Mouse (Mus musculus) forebrain, embryonic 12.5 days (tissue): Measurements from ENCODE around the gene Fat3. TPM values are rescaled to one million over a fixed set of nuclear protein-coding genes. Genes with fewer than 3 reads are reported as not detected.

ENCODE experiments used
- ATAC-seq: fragments of 200-750 bp; cut with Nextera tagmentation; 2 replicates; pipeline ENCODE4 v1.8.0; 2017; ENCODE audit warnings: moderate TSS enrichment; ENCODE audit not compliant: low FRiP score
- H3K27ac ChIP-seq: fragments of 300-500 bp; sonication (generic); 2 replicates; pipeline ENCODE4 v1.5.1; 2016; ENCODE audit warnings: mild to moderate bottlenecking
- H3K27me3 ChIP-seq: fragments of 300-500 bp; sonication (generic); 2 replicates; pipeline ENCODE4 v1.6.1; 2016; ENCODE audit warnings: mild to moderate bottlenecking
- H3K36me3 ChIP-seq: fragments of 300-500 bp; sonication (generic); replicated peaks from 2 replicates; pipeline ENCODE4 v1.6.1; 2016; ENCODE audit warnings: mild to moderate bottlenecking
- H3K4me1 ChIP-seq: fragments of 300-500 bp; sonication (generic); 2 replicates; pipeline ENCODE4 v1.6.1; 2016
- H3K4me2 ChIP-seq: fragments of 300-500 bp; sonication (generic); 2 replicates; pipeline ENCODE4 v1.6.1; 2016; ENCODE audit warnings: mild to moderate bottlenecking, moderate library complexity
- H3K4me3 ChIP-seq: fragments of 300-500 bp; sonication (generic); replicated peaks from 2 replicates; pipeline ENCODE4 v1.5.1; 2016; ENCODE audit warnings: mild to moderate bottlenecking
- H3K9ac ChIP-seq: fragments of 300-500 bp; sonication (generic); 2 replicates; pipeline ENCODE4 v1.6.1; 2016; ENCODE audit warnings: mild to moderate bottlenecking
- H3K9me3 ChIP-seq: fragments of 300-500 bp; sonication (generic); 2 replicates; pipeline ENCODE4 v1.6.1; 2016
- WGBS: fragments of 180-500 bp; shearing (Covaris S2); methylation state at CpG from one replicate; pipeline ENCODE4 v1.1.7; 2016; 5-methylcytosine and 5-hydroxymethylcytosine counted together
- polyA plus RNA-seq: library from polyadenylated mRNA; unstranded; fragments of >200 nt; fragmentation: Nextera tagmentation; extraction: Ambion mirVana; gene quantifications from 2 replicates; pipeline ENCODE4 v1.2.1, GENCODE M21; 2016

Gene Fat3
- polyA plus RNA-seq, 1 experiment from 2014 or later = 13.0 TPM

GRCm38 (mm10) chr9:16147735-16148134 lies 353.4 kb downstream of the Fat3 start:
- Histone ChIP-seq H3K27ac (0 out of 2 replicates have a peak overlapping the region, but pooled peaks have one; percentile 36), H3K27me3 (no peaks in the 10 kb centered on the region), H3K4me1 (peaks cover 16% of the 10 kb centered on the region), H3K36me3 (no peaks in the 10 kb centered on the region), H3K9ac (no peak overlapping the region), H3K4me3 (no peak overlapping the region), H3K9me3 (no peaks in the 10 kb centered on the region), H3K4me2 (no peak overlapping the region)
- ATAC-seq = peak; percentile 66
- WGBS = 7% methylated on average over 1 of the region's 1 CpGs

- no peaks in the 10 kb centered on the region for H3K36me3 ChIP-seq
- ATAC-seq = no peak; the same call in 1 of the 2 replicates
- no peak overlapping the region for H3K4me3 ChIP-seq
- no peak overlapping the region for H3K9ac ChIP-seq
- H3K4me2 ChIP-seq = no peak overlapping the region
- no peak overlapping the region for H3K27ac ChIP-seq
- H3K4me1 ChIP-seq = peaks cover 14% of the 10 kb centered on the region
- 78% methylated on average over 3 of the region's 3 CpGs for WGBS
- no peaks in the 10 kb centered on the region for H3K27me3 ChIP-seq
- H3K9me3 ChIP-seq = no peaks in the 10 kb centered on the region
Measured at GRCm38 (mm10) chr9:16144684-16145083, 356.4 kb downstream of the Fat3 start.

- WGBS = 61% methylated on average over 6 of the region's 6 CpGs
- Histone ChIP-seq H3K4me3 (no peak overlapping the region), H3K36me3 (no peaks in the 10 kb centered on the region), H3K4me1 (no peaks in the 10 kb centered on the region), H3K4me2 (no peak overlapping the region), H3K9ac (no peak overlapping the region), H3K27ac (no peak overlapping the region), H3K27me3 (no peaks in the 10 kb centered on the region), H3K9me3 (no peaks in the 10 kb centered on the region)
- no peak for ATAC-seq
Measured at GRCm38 (mm10) chr9:16139300-16139699, 361.8 kb downstream of the Fat3 start.

DNA sequence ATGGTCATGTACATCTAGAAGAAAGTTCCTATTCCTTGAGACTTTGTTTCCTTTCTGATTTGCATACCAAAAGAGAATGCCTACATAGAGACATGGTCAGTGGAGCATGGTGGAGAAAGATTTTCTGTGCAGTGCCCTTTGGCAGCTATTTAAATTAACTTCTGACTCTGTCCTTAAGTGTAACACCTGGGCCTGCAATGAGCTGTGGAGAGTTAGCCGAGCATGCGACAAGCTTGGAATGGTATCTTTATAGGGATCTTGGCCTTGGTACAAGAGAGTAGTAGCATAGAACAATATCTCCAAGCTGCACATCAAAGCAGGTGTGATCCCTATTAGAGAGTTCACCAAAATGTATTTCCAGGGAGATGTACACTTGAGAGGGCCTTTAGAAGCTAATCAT lies 368.0 kb downstream of the Fat3 start:
- no peak overlapping the region for H3K27ac ChIP-seq
- no peaks in the 10 kb centered on the region for H3K27me3 ChIP-seq
- H3K4me3 ChIP-seq = no peak overlapping the region
- no peak overlapping the region for H3K9ac ChIP-seq
- 88% methylated on average over 2 of the region's 2 CpGs for WGBS
- no peaks in the 10 kb centered on the region for H3K4me1 ChIP-seq
- no peaks in the 10 kb centered on the region for H3K9me3 ChIP-seq
- H3K36me3 ChIP-seq = no peaks in the 10 kb centered on the region
- H3K4me2 ChIP-seq = no peak overlapping the region
- peak; percentile 14; the same call in 1 of the 2 replicates for ATAC-seq

DNA sequence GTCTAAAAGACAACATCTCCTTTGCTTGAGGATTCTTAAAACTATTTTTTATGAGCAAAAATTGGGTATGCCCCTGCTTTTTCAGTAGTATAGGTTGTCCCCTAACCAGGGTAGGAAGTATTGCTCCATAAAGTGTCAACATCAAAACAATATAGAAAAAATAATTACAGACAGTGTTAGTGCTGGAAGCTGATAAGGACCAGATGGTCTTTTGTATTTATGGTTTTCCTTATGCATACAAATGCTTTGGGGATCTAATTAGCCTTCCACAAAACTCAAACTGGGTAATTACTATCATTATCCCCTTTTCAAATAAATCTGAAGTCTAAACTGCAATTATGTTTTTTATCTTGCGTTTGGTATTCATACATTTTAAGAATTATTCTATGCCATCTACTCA lies 368.5 kb downstream of the Fat3 start:
- Histone ChIP-seq H3K27ac (no peak overlapping the region), H3K9ac (no peak overlapping the region), H3K4me2 (no peak overlapping the region), H3K27me3 (no peaks in the 10 kb centered on the region), H3K9me3 (no peaks in the 10 kb centered on the region), H3K4me3 (no peak overlapping the region), H3K4me1 (no peaks in the 10 kb centered on the region), H3K36me3 (no peaks in the 10 kb centered on the region)
- WGBS = 57% methylated on average over 1 of the region's 1 CpGs
- ATAC-seq = peak; percentile 65; the same call in 1 of the 2 replicates

GRCm38 (mm10) chr9:16121756-16122155 lies 379.3 kb downstream of the Fat3 start:
- H3K27me3 ChIP-seq = no peaks in the 10 kb centered on the region
- ATAC-seq = no peak
- no peak overlapping the region for H3K9ac ChIP-seq
- WGBS = 90% methylated on average over 5 of the region's 5 CpGs
- no peaks in the 10 kb centered on the region for H3K9me3 ChIP-seq
- H3K36me3 ChIP-seq = no peaks in the 10 kb centered on the region
- no peak overlapping the region for H3K4me2 ChIP-seq
- no peak overlapping the region for H3K27ac ChIP-seq
- no peaks in the 10 kb centered on the region for H3K4me1 ChIP-seq
- no peak overlapping the region for H3K4me3 ChIP-seq

GRCm38 (mm10) chr9:16114821-16115485 lies 386.1 kb downstream of the Fat3 start:
- Histone ChIP-seq H3K4me3 (no peak overlapping the region), H3K27ac (no peak overlapping the region), H3K36me3 (no peaks in the 10 kb centered on the region), H3K9me3 (no peaks in the 10 kb centered on the region), H3K9ac (no peak overlapping the region), H3K27me3 (no peaks in the 10 kb centered on the region), H3K4me1 (no peaks in the 10 kb centered on the region), H3K4me2 (no peak overlapping the region)
- no peak for ATAC-seq
- WGBS = 86% methylated on average over 7 of the region's 7 CpGs

DNA sequence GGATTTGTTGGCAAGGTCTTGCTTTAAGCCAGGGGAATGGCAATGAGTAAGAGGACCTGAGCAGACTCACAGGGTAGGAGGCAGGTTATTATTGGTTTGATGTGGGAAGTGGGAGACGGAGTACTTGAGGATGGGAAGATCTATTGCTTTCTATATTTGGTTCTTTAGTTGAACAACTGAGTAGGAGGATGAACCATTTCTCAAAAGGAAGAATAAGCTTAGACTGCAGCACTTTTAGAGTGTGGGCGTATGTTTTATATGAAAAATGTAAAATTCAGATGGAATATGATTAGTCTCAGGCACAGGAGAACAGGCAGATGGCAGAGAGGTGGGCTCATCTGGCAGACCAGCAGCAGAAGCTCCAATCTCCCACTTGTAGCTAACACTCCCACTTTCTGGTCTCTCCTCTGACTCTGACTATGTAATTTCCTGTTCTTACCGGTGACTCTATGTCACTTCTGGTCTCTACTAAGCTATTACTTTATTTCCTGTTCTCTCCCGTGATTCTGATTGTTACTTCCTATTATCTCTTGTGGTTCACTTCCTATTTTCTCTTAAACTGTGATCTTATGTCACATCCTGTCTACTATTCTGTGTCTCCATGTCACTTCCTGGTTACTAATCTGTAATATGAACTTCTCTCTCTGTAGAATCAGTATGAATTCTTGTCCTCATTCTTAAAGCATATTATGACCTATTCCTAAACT lies 387.0 kb downstream of the Fat3 start:
- H3K9ac ChIP-seq = no peak overlapping the region
- H3K27ac ChIP-seq = no peak overlapping the region
- H3K9me3 ChIP-seq = no peaks in the 10 kb centered on the region
- no peak overlapping the region for H3K4me3 ChIP-seq
- no peaks in the 10 kb centered on the region for H3K27me3 ChIP-seq
- no peaks in the 10 kb centered on the region for H3K36me3 ChIP-seq
- no peaks in the 10 kb centered on the region for H3K4me1 ChIP-seq
- ATAC-seq = no peak
- H3K4me2 ChIP-seq = no peak overlapping the region
- WGBS = 90% methylated on average over 4 of the region's 4 CpGs

- Histone ChIP-seq H3K27me3 (no peaks in the 10 kb centered on the region), H3K4me2 (no peak overlapping the region), H3K4me1 (no peaks in the 10 kb centered on the region), H3K9ac (no peak overlapping the region), H3K4me3 (no peak overlapping the region), H3K9me3 (no peaks in the 10 kb centered on the region), H3K27ac (no peak overlapping the region), H3K36me3 (no peaks in the 10 kb centered on the region)
- WGBS = 82% methylated on average over 5 of the region's 5 CpGs
- no peak for ATAC-seq
Measured at GRCm38 (mm10) chr9:16107900-16108299, 393.2 kb downstream of the Fat3 start.

GRCm38 (mm10) chr9:16107386-16107785 lies 393.7 kb downstream of the Fat3 start:
- Histone ChIP-seq H3K4me1 (no peaks in the 10 kb centered on the region), H3K4me3 (no peak overlapping the region), H3K27ac (no peak overlapping the region), H3K9ac (no peak overlapping the region), H3K27me3 (no peaks in the 10 kb centered on the region), H3K4me2 (no peak overlapping the region), H3K9me3 (no peaks in the 10 kb centered on the region), H3K36me3 (no peaks in the 10 kb centered on the region)
- 74% methylated on average over 5 of the region's 5 CpGs for WGBS
- ATAC-seq = no peak

DNA sequence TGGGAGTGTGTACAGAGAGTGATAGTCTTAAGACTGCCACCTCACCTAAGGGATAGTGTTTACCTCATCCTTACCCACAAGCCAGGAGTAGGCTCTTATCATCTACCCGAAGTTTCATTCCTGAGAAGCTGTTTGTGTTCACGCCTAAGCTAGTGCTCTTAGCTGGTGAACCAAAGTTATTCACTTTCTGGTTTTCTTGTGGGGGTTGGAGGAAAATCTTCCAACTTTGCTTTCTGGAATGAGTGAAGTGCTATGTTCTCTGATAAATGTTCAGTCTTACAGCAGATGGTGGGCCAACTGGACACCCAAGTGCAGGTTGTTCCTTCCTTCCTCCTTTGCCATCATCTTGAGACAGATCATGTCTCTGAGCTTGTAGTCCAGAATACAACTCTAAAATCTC lies 402.5 kb downstream of the Fat3 start:
- WGBS = 95% methylated on average over 2 of the region's 2 CpGs
- ATAC-seq = no peak
- Histone ChIP-seq H3K4me1 (no peaks in the 10 kb centered on the region), H3K27ac (no peak overlapping the region), H3K36me3 (no peaks in the 10 kb centered on the region), H3K9me3 (no peaks in the 10 kb centered on the region), H3K9ac (no peak overlapping the region), H3K4me3 (no peak overlapping the region), H3K27me3 (peaks cover 3% of the 10 kb centered on the region; the same call in 1 of the 2 replicates), H3K4me2 (no peak overlapping the region)

- H3K36me3 ChIP-seq = no peaks in the 10 kb centered on the region
Measured at GRCm38 (mm10) chr9:16093047-16093668, 407.9 kb downstream of the Fat3 start.

More at GRCm38 (mm10) chr9:16093047-16093668, 407.9 kb downstream of the Fat3 start:
- ATAC-seq = peak; percentile 27; the same call in 1 of the 2 replicates
- H3K27ac ChIP-seq = peak overlapping the region; percentile 46; the same call in 1 of the 2 replicates
- peaks cover 12% of the 10 kb centered on the region for H3K4me1 ChIP-seq
- 67% methylated on average over 8 of the region's 8 CpGs for WGBS
- H3K27me3 ChIP-seq = peaks cover 3% of the 10 kb centered on the region; the same call in 1 of the 2 replicates
- H3K9ac ChIP-seq = no peak overlapping the region
- H3K4me3 ChIP-seq = no peak overlapping the region
- H3K4me2 ChIP-seq = no peak overlapping the region
- H3K9me3 ChIP-seq = no peaks in the 10 kb centered on the region
